Mouse (Mus musculus): ENCODE measurements at regions not wholly inside any gene's neighbourhood (a gene's known extent, or its start where the extent isn't known, plus 50 kb on each side); places are given as distances from the start of the nearest gene placed in this dataset.

DNA sequence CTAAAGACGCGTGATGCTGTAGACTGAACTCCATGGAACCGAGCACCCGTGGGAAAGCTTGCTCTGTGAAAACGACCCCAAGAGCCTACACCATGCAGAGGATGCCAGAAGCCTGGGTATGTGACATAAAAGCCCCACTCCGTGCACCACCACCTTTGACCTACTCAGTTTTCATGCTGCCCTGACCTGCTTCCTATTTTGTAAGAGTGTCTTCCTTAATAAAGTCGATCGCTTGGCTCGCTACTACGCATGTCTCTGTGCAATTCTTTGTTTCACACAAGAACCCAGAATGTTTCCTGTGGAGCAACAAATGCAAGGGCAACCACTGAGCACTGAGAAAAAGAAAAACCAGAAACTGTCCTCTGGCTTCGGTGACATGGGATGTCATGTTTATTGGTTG, 60.5 kb downstream of the Sec61b start:
- DNase-seq (ENCODE audit: low read depth, low spot score), result no peak

GRCm38 (mm10) chr4:47567694-47568093, 93.2 kb downstream of the Sec61b start:
- DNase-seq (ENCODE audit: low read depth, low spot score), result no peak

DNA sequence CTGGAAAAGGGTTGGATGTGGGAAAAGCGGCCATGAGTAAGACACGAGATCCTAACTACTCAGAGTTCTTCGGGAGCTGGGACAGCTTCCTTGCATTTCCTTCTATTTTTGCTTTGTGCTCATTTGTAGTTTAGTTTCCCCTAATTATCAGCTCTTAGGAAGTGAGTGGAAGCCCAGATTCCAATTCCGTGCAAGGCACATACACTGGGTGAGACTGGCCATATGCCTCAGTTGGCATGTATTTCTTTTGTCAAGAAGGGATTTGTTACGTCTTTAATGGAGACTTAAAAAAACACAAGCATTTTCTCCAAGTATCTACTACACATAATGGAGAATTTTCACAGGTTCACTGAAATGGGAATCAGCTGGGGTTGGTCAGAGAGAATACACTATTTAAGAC, 96.4 kb downstream of the Sec61b start:
- no peak for DNase-seq (ENCODE audit: low read depth, low spot score)

DNA sequence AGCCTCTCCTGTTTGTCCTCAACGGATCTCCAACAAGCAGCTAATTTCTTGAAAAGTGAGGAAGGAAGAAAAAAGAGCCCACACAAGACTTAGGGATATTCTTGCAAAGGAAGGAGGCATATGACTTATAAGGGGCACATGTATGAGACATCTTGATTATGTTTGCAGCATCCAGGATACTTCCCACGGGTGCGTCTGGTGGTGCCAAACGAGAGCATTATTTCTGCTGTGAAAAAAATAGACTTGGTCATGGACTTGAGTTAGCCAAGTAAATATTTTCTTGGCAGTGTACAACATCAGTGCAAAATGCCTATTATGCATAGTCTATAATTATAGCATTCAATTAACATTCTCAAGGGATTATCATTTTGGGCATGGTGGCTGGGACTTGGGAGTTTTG, 101.6 kb downstream of the Sec61b start:
- DNase-seq (ENCODE audit: low read depth, low spot score), result no peak

DNA sequence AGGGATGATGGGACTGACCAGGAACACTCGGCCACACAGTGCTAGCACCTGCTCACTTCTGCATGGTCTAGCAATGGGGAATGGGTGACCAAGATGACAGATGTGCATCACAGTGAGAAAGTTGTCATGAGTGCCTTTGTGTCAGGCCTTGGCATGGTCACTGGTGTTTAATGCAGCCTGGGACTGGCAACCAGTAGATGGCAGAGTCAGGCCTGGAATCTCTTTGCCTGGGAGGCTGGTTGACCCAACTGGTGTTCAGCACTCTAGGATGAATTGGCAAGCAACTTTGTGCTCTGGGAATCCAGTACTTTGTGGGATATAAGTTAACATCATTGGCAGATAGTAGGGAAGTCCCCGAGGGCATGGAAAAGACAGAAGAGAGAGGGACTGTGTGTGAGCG, 103.0 kb downstream of the Sec61b start:
- no peak for DNase-seq (ENCODE audit: low read depth, low spot score)

DNA sequence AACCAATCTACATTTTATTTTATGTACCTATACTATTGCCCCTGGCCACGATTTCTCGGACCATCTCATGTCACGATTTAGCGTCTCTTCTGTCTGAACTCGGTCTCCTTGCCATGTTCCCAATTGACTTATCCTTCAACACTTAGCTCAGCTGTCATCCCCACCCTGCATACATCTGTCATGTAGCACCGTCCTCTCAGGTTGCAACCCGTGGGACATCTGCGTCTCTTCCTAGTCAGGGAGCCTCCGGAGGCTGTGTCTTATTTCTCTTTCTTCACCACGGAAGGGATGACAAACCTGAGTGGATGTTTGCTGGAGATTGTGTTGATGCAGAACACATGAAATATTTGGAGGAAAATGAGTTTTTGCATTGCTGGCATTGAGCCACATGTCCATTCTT, 104.2 kb downstream of the Sec61b start:
- DNase-seq (ENCODE audit: low read depth, low spot score), result no peak

DNA sequence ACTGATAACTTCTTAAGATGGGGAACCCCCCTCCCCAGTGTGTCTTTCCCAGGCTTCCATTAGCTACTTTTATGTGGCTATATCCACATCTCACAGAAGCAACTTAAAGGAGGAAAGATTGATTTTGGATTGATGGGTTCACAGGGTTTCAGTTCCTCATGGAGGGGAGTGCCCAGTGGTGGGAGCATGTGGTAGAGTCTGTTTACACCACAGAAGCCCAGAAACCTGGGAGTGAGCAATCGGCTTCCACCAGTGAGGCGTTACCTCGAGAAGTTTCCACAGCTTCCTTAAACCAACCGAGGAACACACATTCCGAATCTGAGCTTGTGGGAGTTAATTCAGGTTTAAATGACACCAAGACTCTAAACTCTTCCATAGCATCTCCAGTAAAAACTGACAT, 106.1 kb downstream of the Sec61b start:
- DNase-seq (ENCODE audit: low read depth, low spot score), result no peak

- DNase-seq (ENCODE audit: low read depth, low spot score), result no peak
Observed at GRCm38 (mm10) chr4:47587256-47587655, 112.8 kb downstream of the Sec61b start.

- no peak for DNase-seq (ENCODE audit: low read depth, low spot score)
Observed at GRCm38 (mm10) chr4:47592271-47592986, 118.0 kb downstream of the Sec61b start.

DNA sequence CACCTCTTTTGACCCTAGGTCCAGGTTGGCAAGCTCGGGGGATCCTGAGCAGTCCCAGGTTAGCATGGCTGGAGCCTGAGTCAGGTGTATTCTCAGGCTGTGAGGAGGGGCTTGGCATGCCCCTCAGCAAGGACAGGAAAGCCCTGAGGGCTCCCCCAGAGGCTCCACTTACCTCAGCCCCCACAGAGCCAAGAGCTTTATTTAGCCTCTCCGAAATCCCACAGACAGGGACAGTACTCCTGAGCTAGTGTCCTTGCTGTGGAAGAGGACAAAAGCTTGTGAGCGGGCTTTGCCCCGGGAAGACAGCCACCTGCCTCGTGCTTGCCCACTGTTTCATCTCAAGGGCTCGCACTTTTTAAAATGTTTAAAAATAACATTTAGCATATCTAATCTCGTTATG, 118.7 kb downstream of the Sec61b start:
- DNase-seq (ENCODE audit: low read depth, low spot score), result no peak

DNA sequence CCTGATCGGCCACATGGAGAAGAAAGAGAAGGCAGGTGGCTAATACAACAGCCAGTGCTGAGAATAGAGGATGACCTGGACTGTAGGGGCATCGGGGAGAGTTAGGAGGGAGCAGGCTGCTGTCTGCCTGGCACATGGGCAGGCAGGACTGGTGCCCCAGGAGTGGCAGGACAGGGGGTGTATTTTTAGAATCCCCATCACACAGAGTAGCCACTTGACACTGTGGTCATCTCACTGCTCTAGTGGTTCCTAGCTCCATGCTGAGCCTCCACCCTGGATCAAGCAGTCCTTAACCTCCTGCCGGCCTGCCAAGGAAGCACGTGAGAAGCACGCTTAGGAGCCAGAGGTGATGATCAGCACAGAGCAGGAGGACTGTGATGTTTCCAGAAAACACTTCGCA, 119.7 kb downstream of the Sec61b start:
- no peak for DNase-seq (ENCODE audit: low read depth, low spot score)

- DNase-seq (ENCODE audit: low read depth, low spot score), result no peak
Observed at GRCm38 (mm10) chr4:47595841-47596240, 121.4 kb downstream of the Sec61b start.

GRCm38 (mm10) chr4:47597586-47597985, 123.1 kb downstream of the Sec61b start:
- no peak for DNase-seq (ENCODE audit: low read depth, low spot score)

DNA sequence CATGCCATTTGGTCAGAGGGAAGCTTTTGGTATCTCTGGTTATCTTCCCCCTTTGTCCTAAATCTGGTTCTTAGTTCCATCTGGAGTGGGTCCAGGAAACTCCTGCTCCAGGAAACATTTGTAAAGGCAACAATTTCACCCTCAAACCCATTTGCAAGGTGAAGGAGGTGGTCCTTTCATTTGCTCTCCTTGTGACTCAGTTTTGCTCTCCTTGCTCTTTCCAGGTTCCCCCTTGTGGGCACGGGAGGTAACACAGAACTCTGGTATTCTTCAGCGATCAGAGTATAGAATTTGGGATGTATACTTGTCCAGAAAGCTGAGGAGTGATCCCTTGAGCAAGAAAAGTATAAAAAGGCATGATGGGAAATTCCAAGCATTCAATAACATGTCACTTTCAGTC, 123.8 kb downstream of the Sec61b start:
- no peak for DNase-seq (ENCODE audit: low read depth, low spot score)

DNA sequence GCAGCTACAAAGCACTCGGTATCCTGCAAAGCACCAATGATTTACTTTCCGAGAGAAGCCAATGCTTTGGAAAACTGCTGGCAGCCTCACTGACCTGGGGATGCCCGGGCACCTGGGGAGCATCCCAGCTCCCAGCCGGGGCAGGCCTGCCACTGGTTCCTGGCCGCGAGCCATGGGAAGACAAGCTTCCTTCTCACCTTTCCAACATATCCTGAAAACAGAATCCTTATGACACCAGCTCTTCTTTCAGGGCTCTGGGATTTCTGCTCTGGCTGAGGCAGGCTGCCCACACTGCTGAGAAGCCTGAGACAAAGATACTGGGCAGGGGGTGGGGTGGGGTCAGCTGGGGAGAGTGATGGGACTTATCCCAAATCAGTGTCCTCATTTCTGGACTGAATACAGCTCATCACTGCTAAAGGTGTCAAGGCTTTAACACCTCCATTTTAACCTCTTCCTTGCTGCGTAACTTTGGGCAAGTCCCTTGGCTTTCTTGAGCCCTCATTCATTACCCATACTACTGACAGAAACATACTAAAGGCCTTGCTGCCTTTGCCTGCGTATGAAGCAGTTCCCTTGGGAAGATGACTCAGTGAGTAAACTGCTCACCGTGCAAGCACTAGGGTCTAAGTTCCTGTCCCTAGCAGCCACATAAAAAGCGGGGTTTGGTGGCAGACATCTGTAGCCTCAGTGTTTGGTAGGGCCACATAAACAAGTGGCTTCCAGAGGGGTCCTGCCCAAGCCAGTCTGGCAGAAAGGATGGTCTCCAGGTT, 127.0 kb downstream of the Sec61b start:
- DNase-seq (ENCODE audit: low read depth, low spot score), result no peak

DNA sequence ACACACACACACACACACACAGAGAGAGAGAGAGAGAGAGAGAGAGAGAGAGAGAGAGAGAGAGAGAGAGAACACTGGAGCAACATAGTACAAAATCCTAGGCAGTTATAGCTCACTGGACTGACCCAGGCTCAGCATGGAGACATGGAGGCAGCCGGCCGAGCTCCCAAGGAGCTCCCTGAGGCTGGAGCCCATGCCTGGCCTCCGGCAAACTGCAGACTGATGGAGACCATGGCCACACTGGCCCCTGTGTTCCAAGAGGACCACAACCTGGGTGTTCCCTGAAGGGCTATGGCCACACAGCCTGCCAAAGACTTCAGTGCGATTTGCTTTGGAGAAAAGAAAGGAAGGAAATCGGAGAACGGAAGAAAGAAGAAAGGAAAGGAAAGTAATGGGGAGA, 128.9 kb downstream of the Sec61b start:
- DNase-seq (ENCODE audit: low read depth, low spot score), result no peak

- no peak for DNase-seq (ENCODE audit: low read depth, low spot score)
Observed at GRCm38 (mm10) chr4:47603847-47604397, 129.5 kb downstream of the Sec61b start.

DNA sequence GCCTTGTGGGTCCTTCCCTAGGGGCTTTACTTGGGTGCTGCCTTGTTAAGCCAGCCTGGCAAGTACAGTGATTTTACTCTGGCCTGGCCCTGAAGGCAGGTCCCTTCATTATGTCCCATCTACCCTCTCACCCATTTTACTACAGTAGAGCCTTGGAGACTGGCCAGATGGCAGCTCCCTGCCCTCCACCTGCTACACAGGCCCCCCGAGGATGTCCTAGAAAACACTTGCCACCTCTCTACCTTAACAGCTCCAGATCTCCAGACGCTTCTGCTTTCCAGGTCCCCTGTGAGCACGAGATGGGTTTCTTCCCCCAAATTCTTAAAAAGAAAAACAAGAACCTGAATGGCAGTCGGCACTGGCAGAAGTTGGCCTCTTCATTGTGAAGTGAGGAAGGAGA, 131.2 kb downstream of the Sec61b start:
- no peak for DNase-seq (ENCODE audit: low read depth, low spot score)

DNA sequence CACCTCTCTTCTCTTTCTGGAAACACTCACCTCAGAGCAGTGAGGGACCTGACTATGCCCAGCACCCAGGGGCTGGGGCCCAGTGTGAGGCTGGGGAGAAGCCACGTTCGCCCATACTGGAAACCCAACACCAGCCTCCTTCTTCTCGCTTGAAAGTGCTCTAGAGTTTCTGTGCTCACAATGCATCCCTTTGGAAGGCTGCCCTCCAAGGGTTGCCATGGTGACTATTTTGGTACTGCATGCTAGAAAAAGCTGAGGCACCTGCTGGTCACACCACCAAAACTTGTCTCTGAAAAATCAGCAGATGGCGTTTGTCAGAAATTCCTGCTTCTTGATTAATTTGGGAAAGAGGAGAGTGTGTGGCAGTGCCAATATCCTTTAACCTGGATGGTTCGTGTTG, 134.2 kb downstream of the Sec61b start:
- DNase-seq (ENCODE audit: low read depth, low spot score), result no peak

- no peak for DNase-seq (ENCODE audit: low read depth, low spot score)
Observed at GRCm38 (mm10) chr4:47610913-47611312, 136.5 kb downstream of the Sec61b start.

DNA sequence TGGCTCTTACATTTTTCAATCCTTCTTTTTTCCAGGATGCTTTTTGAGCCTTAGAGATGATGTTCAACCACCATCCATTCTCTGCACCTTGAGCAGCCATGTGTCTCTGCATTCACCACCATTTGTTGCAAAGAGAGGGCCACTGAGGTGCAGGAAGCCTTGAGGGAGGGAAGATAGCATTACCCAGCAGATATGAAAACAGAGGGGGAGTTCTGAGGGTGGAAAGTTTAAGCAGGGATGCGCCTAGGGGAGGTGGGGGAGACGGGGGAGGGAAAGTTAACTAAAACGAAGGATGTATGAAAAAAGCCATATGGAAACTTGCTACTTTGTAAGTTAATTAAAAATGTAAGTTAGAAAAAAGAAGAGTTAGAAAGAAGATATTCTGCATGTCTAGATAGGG, 142.1 kb downstream of the Sec61b start:
- no peak for DNase-seq (ENCODE audit: low read depth, low spot score)

DNA sequence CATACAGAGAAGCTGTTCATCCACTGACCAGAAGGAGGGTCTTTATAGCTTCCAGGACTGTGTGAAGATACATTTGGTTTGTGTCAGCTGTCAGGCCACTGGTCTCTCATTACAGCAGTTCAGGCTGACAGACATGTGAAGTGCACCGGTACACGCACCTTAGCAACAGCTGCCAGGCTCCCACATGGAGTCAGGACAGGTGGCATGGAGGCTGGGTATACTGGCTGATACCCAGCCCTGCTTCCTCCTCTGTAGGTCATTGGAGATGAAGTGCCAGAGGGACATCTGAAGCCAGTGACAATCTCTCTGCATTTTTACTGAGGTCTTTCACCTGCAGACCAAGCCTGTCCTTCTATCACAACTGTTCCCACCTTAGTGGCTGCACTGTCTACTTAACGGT, 146.2 kb downstream of the Sec61b start:
- DNase-seq (ENCODE audit: low read depth, low spot score), result no peak

All from CD4-positive helper T cell, adult 2 months (primary cell).